Mouse (Mus musculus) left cerebral cortex, adult 6 months (tissue): Measurements from ENCODE around the gene Tsen2. TPM values are rescaled to one million over a fixed set of nuclear protein-coding genes. Genes with fewer than 3 reads are reported as not detected.

Source experiments
- long read RNA-seq, 2 experiments: library from polyadenylated mRNA; unstranded; transcript quantifications; one replicate each; pipeline ENCODE4 v2.0.0; 2019 to 2020
- polyA plus RNA-seq: library from polyadenylated mRNA; unstranded; fragments of <200 nt; fragmentation: Nextera tagmentation; gene quantifications from 2 replicates; pipeline ENCODE4 v1.2.3, GENCODE M21; 2021

Gene Tsen2
- 21.4 and 29.8 TPM in 2 replicates for polyA plus RNA-seq
- long read RNA-seq, experiment 1, full-length matches to known transcripts = 98 of 182 reads
- long read RNA-seq, experiment 1, partial matches to known transcripts = 45 of 182 reads
- long read RNA-seq, experiment 1, other reads (novel, unspliced or antisense) = 39 of 182 reads
- long read RNA-seq, experiment 2, transcript Tsen2-201 (12 exons, 2,106 nt) = major isoform, 13 of 31 reads
- long read RNA-seq, experiment 2, partial matches to known transcripts = 11 of 31 reads
- long read RNA-seq, experiment 2, other reads (novel, unspliced or antisense) = 7 of 31 reads

GRCm38 (mm10) chr6:115544442-115544970 lies at the start of gene Tsen2:
TSS of gene Tsen2 (plus strand) at chr6:115544664.

GRCm38 (mm10) chr6:115592458-115592857 lies 48.0 kb downstream of the Tsen2 start, which contains the start of gene Mkrn2os:
TSS of gene Mkrn2os (minus strand) at chr6:115592576.

GRCm38 (mm10) chr6:115601715-115602523 lies 57.5 kb downstream of the Tsen2 start, which contains the start of gene Mkrn2:
TSS of gene Mkrn2 (plus strand) at chr6:115601902.

Other genes starting within 250 kb of the Tsen2 start
- gene Pparg, start 183.7 kb upstream of the Tsen2 start, polyA plus RNA-seq = 2.2 and 2.6 TPM in 2 replicates
- gene Mkrn2os, start 47.9 kb downstream of the Tsen2 start, polyA plus RNA-seq = 0.14 and 0.18 TPM in 2 replicates
- 18.6 and 26.0 TPM in 2 replicates for gene Mkrn2, start 57.2 kb downstream of the Tsen2 start, polyA plus RNA-seq
- 26.2 and 39.2 TPM in 2 replicates for gene Raf1, start 132.0 kb downstream of the Tsen2 start, polyA plus RNA-seq
- 2.5 and 2.8 TPM in 2 replicates for gene Tmem40, start 217.7 kb downstream of the Tsen2 start, polyA plus RNA-seq
- gene Cand2, start 229.9 kb downstream of the Tsen2 start, polyA plus RNA-seq = 0.96 and 1.1 TPM in 2 replicates